Mouse (Mus musculus): ENCODE measurements around the gene Cd59a. TPM values are rescaled to one million over a fixed set of nuclear protein-coding genes. Genes with fewer than 3 reads are reported as not detected.

The Cd59a gene
- 0.51 to 1.2 TPM (median 0.69 TPM) in 4 replicates for total RNA-seq (2023; ENCODE audit: inconsistent age)

DNA sequence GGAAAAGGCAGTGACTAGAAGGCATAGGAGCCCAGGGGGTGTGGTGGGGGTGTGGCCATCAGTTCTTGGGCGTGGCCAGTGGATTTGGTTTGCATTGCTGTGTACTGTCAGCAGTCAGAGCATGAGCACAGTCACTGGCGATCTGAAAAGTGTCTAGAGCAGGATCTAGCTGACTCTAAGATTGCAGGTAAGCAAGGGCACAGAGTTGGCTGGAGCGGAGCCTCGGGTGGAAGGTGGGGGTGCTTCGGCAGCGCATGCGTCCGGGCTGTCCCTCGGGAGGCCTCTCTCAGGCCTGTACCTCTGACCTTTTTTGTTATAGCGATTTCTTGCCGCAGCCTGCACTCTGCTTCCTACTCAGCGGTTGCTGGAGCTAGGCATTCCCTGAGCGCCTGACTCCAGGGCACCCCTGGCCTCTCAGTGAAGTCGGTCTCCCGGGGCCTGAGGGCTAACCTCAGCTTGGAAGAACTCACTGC, at the start of gene Cd59a:
Gene Cd59a, plus strand, starts transcription at position 61 of the 473 bp plus-strand sequence.

DNA sequence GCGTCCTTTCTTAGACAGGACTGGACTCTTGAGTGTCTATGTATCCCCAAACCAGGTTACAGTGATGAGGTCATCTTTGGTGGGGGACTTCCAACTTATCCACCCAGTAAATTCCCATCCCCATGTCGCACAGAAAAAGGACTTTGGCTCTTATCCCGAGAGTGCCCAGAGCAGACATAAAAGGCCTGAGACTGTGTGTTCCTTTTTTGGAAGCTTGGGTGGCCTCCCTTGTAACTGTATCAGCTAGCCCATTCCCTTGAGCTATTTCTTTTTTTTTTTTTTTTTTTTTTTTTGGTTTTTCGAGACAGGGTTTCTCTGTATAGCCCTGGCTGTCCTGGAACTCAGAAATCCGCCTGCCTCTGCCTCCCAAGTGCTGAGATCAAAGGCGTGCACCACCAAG, 30.1 kb upstream of the Cd59a start, which contains the start of gene Gm10912:
Gene Gm10912, plus strand, starts transcription at position 301 of the 400 bp plus-strand sequence.

DNA sequence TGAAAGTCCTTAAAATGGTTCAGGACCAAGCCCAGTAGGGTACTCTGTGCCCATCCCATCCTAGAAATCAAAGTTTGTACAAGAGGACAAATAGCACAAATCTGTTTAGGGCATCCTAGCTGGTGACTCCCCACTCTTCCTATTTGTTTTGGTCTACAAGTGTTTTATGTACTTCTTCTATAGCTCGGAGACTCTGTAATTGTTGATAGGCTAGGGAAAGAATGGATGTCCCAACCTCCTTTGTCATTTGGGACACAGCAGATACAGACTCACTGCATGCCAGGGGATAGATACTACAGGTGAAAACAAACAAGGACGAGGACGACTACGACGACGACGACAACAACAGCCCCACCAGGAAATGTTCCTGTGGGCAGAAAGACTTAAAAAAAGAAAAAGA, 27.2 kb upstream of the Cd59a start, which contains the start of gene Gm10799:
Gene Gm10799, minus strand, starts transcription at position 101 of the 400 bp plus-strand sequence.

DNA sequence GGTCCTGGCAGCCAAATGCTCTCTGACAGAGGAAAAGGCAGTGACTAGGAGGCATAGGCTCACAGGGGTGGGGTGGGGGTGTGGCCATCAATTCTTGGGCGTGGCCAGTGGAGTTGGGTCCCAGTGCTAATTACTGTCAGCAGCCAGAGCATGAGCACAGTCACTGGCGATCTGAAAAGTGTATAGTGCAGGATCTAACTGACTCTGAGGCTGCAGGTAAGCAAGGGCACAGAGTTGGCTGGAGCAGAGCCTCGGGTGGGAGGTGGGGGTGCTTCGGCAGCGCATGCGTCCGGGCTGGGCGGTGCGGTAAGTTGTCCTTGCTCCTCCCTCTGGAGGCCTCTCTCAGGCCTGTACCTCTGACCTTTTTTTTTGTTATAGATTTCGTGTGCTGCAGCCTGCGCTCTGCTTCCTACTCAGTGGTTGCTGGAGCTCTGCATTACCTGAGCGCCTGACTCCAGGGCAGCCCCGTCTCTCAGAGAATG, 25.9 kb upstream of the Cd59a start, which contains the start of gene Cd59b:
Gene Cd59b, plus strand, starts transcription at position 146 of the 482 bp plus-strand sequence.

DNA sequence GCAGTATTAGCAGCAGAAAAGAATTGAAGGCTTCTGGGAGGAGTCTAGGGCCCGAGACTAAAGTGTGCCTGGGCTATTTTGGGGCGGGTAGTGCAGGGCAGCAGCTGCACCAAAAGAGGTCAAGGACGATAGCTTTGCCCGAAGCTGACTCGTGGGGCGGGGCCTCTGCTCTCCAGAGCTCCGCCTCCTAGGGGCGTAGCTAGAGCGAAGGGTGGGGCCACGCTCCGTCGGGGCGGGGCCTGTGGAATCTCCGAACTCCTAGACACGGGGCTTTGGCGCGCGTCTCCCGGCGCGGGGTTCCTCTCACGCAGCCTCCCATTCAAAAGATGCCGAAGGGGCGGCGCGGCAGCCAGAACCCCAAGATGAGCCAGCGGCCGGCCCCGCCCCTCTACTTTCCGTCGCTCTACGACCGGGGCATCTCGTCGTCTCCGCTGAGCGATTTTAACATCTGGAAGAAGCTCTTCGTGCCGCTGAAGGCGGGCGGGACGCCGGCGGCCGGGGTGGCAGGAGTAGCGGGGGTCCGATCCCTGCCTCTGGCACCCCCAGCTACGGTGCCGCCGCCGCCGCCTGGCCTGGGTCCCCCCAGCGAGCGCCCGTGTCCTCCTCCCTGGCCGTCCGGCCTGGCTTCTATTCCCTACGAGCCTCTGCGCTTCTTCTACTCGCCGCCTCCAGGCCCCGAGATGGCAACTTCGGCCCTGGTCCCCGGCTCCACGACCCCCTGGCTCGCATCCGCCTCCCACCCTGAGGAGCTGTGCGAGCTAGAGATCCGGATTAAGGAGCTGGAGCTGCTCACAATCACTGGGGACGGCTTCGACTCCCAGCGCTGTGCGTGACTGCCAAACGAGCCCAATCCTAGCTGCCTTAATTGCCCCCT, 27.1 kb downstream of the Cd59a start, which contains the start of gene A930018P22Rik:
Gene A930018P22Rik, plus strand, starts transcription at position 265 of the 874 bp plus-strand sequence.

Other genes with a start within 250 kb of the Cd59a start
- gene Lmo2, start 137.8 kb upstream of the Cd59a start, total RNA-seq (2023; ENCODE audit: inconsistent age) = 195 to 223 TPM (median 208 TPM) in 4 replicates
- 23.7 to 25.2 TPM (median 24.5 TPM) in 4 replicates for gene Fbxo3, start 68.1 kb upstream of the Cd59a start, total RNA-seq (2023; ENCODE audit: inconsistent age)
- not detected in 4 replicates for gene 4931422A03Rik, start 67.4 kb upstream of the Cd59a start, total RNA-seq (2023; ENCODE audit: inconsistent age)
- 0.29 to 0.72 TPM (median 0.51 TPM) in 3 of 4 replicates, not detected in the other for gene Gm10912, start 30.0 kb upstream of the Cd59a start, total RNA-seq (2023; ENCODE audit: inconsistent age)
- gene Gm10799, start 27.3 kb upstream of the Cd59a start, total RNA-seq (2023; ENCODE audit: inconsistent age) = not detected in 4 replicates
- gene Cd59b, start 26.0 kb upstream of the Cd59a start, total RNA-seq (2023; ENCODE audit: inconsistent age) = 0.67 TPM in 1 of 4 replicates, not detected in the others
- not detected in 4 replicates for gene A930018P22Rik, start 27.0 kb downstream of the Cd59a start, total RNA-seq (2023; ENCODE audit: inconsistent age)